ENCODE assay signal across 12 mouse cellular contexts in genomic region chr3:56433495-56433894, GRCm38 (mm10).
DNase-seq lines count a peak whose midpoint lies in the region; ATAC-seq and TF ChIP-seq lines count a peak whose summit lies in the region.
"Had no signal": no experiment of that assay in that cellular context is flagged by ENCODE, and none has a peak within 500 bp of the region (broad histone marks: within the 10 kb centered on the region; RNA-seq: fewer than 3 reads in every experiment).

No protein-coding gene starts in this region.

- no peak overlapping the region for H3K27ac ChIP-seq in forebrain, postnatal 0 days (ENCODE audit: low read depth, low read length)
- no peak overlapping the region for H3K27ac ChIP-seq in forebrain, embryonic 13.5 days
- H3K27ac ChIP-seq in midbrain, postnatal 0 days (ENCODE audit: low read depth, low read length) = no peak overlapping the region
- H3K27ac ChIP-seq in midbrain, embryonic 14.5 days (replicated peaks; ENCODE audit: low read depth, low read length) = no peak overlapping the region

- DNase-seq in forebrain, postnatal 0 days = peak; percentile 57
- DNase-seq in midbrain, postnatal 0 days (ENCODE audit: low spot score) = peak; percentile 71
- DNase-seq in midbrain, embryonic 14.5 days = no peak
- DNase-seq in cerebellum, postnatal 36 days = peak; percentile 23 to 46
- peak; percentile 22 for DNase-seq in skeletal muscle tissue, adult 2 months (ENCODE audit: low read depth, low spot score)
- no peak for DNase-seq in retina, embryonic 14.5 days (ENCODE audit: low spot score)
- no peak for DNase-seq in natural killer cell, adult 2 months (ENCODE audit: low spot score in 2 of 2)
- DNase-seq: kidney, adult 8-10 months; right cerebral cortex, adult 18-20 months; thymus, postnatal 14 days had no signal

- WGBS in forebrain, postnatal 0 days = 38% methylated on average over 1 of the region's 1 CpGs
- 59% methylated on average over 1 of the region's 1 CpGs for WGBS in forebrain, embryonic 13.5 days
- WGBS in midbrain, postnatal 0 days = 78% methylated on average over 1 of the region's 1 CpGs
- 84% methylated on average over 1 of the region's 1 CpGs for WGBS in midbrain, embryonic 14.5 days

- H3K4me2 ChIP-seq in forebrain, postnatal 0 days (ENCODE audit: low read depth) = no peak overlapping the region
- no peak overlapping the region for H3K4me2 ChIP-seq in forebrain, embryonic 13.5 days
- H3K4me2 ChIP-seq in midbrain, postnatal 0 days (ENCODE audit: low read depth, low read length, poor library complexity, severe bottlenecking) = no peak overlapping the region
- no peak overlapping the region for H3K4me2 ChIP-seq in midbrain, embryonic 14.5 days (ENCODE audit: low read length)

- H3K9me3 ChIP-seq in forebrain, postnatal 0 days (ENCODE audit: low read length) = no peaks in the 10 kb centered on the region
- H3K9me3 ChIP-seq in forebrain, embryonic 13.5 days (replicated peaks) = no peaks in the 10 kb centered on the region
- no peaks in the 10 kb centered on the region for H3K9me3 ChIP-seq in midbrain, postnatal 0 days (ENCODE audit: low read length)
- H3K9me3 ChIP-seq in midbrain, embryonic 14.5 days (ENCODE audit: control insufficient read depth, low read length) = no peaks in the 10 kb centered on the region

- ATAC-seq in forebrain, postnatal 0 days = 0 out of 2 replicates have a peak, but pooled peaks have one; percentile 12
- no peak for ATAC-seq in forebrain, embryonic 13.5 days
- no peak for ATAC-seq in midbrain, postnatal 0 days (ENCODE audit: low FRiP score)
- no peak for ATAC-seq in midbrain, embryonic 14.5 days (ENCODE audit: low FRiP score, low TSS enrichment)

- H3K27me3 ChIP-seq in forebrain, postnatal 0 days (ENCODE audit: insufficient read depth, low read length) = no peaks in the 10 kb centered on the region
- H3K27me3 ChIP-seq in forebrain, embryonic 13.5 days = no peaks in the 10 kb centered on the region
- no peaks in the 10 kb centered on the region for H3K27me3 ChIP-seq in midbrain, postnatal 0 days (ENCODE audit: insufficient read depth, low read length)
- H3K27me3 ChIP-seq in midbrain, embryonic 14.5 days (ENCODE audit: control insufficient read depth, insufficient read depth, low read length) = no peaks in the 10 kb centered on the region

- H3K9ac ChIP-seq in forebrain, postnatal 0 days = no peak overlapping the region
- H3K9ac ChIP-seq in forebrain, embryonic 13.5 days = no peak overlapping the region
- no peak overlapping the region for H3K9ac ChIP-seq in midbrain, postnatal 0 days (replicated peaks; ENCODE audit: low read length, poor library complexity, severe bottlenecking)
- no peak overlapping the region for H3K9ac ChIP-seq in midbrain, embryonic 14.5 days (replicated peaks; ENCODE audit: low read length)

- peaks cover 10% of the 10 kb centered on the region for H3K4me1 ChIP-seq in forebrain, postnatal 0 days (ENCODE audit: insufficient read depth)
- H3K4me1 ChIP-seq in forebrain, embryonic 13.5 days = peaks cover 14% of the 10 kb centered on the region
- H3K4me1 ChIP-seq in midbrain, postnatal 0 days (ENCODE audit: insufficient read depth, low read length) = no peaks in the 10 kb centered on the region
- H3K4me1 ChIP-seq in midbrain, embryonic 14.5 days (ENCODE audit: control insufficient read depth, insufficient read depth, low read length) = peaks cover 6% of the 10 kb centered on the region

- H3K36me3 ChIP-seq in forebrain, postnatal 0 days (ENCODE audit: insufficient read depth) = no peaks in the 10 kb centered on the region
- H3K36me3 ChIP-seq in forebrain, embryonic 13.5 days (ENCODE audit: poor library complexity, severe bottlenecking) = no peaks in the 10 kb centered on the region
- no peaks in the 10 kb centered on the region for H3K36me3 ChIP-seq in midbrain, postnatal 0 days (ENCODE audit: insufficient read depth, low read length)
- no peaks in the 10 kb centered on the region for H3K36me3 ChIP-seq in midbrain, embryonic 14.5 days (ENCODE audit: control insufficient read depth, insufficient read depth, low read length)

- TF ChIP-seq CTCF in forebrain, postnatal 0 days (IDR thresholded peaks at IDR 0.05; ENCODE audit: low read depth) = no peak
- TF ChIP-seq CTCF in midbrain, postnatal 0 days (IDR thresholded peaks at IDR 0.05) = no peak

- H3K4me3 ChIP-seq in forebrain, postnatal 0 days (ENCODE audit: low read depth, low read length) = no peak overlapping the region
- no peak overlapping the region for H3K4me3 ChIP-seq in forebrain, embryonic 13.5 days
- H3K4me3 ChIP-seq in midbrain, postnatal 0 days (ENCODE audit: low read depth, low read length) = no peak overlapping the region
- H3K4me3 ChIP-seq in midbrain, embryonic 14.5 days (replicated peaks; ENCODE audit: low read depth, low read length) = no peak overlapping the region
- H3K4me3 ChIP-seq: myocyte had no signal

Comparison
In these comparisons a context has a peak if more than half of its experiments do, and no peak if none do; other contexts are left out.
1. DNase-seq: peak in forebrain, postnatal 0 days (single experiment), midbrain, postnatal 0 days (single experiment), cerebellum, postnatal 36 days (2 of 2) and skeletal muscle tissue, adult 2 months (single experiment); none in midbrain, embryonic 14.5 days (single experiment), retina, embryonic 14.5 days (single experiment) and natural killer cell, adult 2 months (0 of 2).